Mouse (Mus musculus): ENCODE data around the gene Cldnd1.

Gene Cldnd1

GRCm38 (mm10) chr16:58727477-58728131 lies at the start of gene Cldnd1:
TSS of gene Cldnd1 (plus strand) at chr16:58727910.
- peak; percentile 97 for DNase-seq (ENCODE audit: low spot score)

GRCm38 (mm10) chr16:58678660-58679059 lies 49.0 kb upstream of the Cldnd1 start:
- DNase-seq (ENCODE audit: low spot score): no peak

GRCm38 (mm10) chr16:58682046-58682445 lies 45.7 kb upstream of the Cldnd1 start:
- DNase-seq (ENCODE audit: low spot score): no peak

GRCm38 (mm10) chr16:58682870-58683269 lies 44.8 kb upstream of the Cldnd1 start:
- no peak for DNase-seq (ENCODE audit: low spot score)

- no peak for DNase-seq (ENCODE audit: low spot score)
Measured at GRCm38 (mm10) chr16:58683911-58684310, 43.8 kb upstream of the Cldnd1 start.

GRCm38 (mm10) chr16:58684537-58684936 lies 43.2 kb upstream of the Cldnd1 start:
- DNase-seq (ENCODE audit: low spot score): no peak

- DNase-seq (ENCODE audit: low spot score): no peak
Measured at GRCm38 (mm10) chr16:58685548-58686537, 41.9 kb upstream of the Cldnd1 start.

GRCm38 (mm10) chr16:58688534-58688933 lies 39.2 kb upstream of the Cldnd1 start:
- DNase-seq (ENCODE audit: low spot score): no peak

- no peak for DNase-seq (ENCODE audit: low spot score)
Measured at GRCm38 (mm10) chr16:58689555-58690169, 38.0 kb upstream of the Cldnd1 start.

- DNase-seq (ENCODE audit: low spot score): no peak
Measured at GRCm38 (mm10) chr16:58690322-58690732, 37.4 kb upstream of the Cldnd1 start.

- no peak for DNase-seq (ENCODE audit: low spot score)
Measured at GRCm38 (mm10) chr16:58694091-58694490, 33.6 kb upstream of the Cldnd1 start.

GRCm38 (mm10) chr16:58696796-58697195 lies 30.9 kb upstream of the Cldnd1 start:
- no peak for DNase-seq (ENCODE audit: low spot score)

- DNase-seq (ENCODE audit: low spot score): no peak
Measured at GRCm38 (mm10) chr16:58697261-58697660, 30.4 kb upstream of the Cldnd1 start.

- DNase-seq (ENCODE audit: low spot score): no peak
Measured at GRCm38 (mm10) chr16:58700174-58700573, 27.5 kb upstream of the Cldnd1 start.

GRCm38 (mm10) chr16:58700816-58701424 lies 26.8 kb upstream of the Cldnd1 start:
- DNase-seq (ENCODE audit: low spot score): no peak

GRCm38 (mm10) chr16:58701779-58702178 lies 25.9 kb upstream of the Cldnd1 start:
- DNase-seq (ENCODE audit: low spot score): no peak

GRCm38 (mm10) chr16:58702329-58702932 lies 25.3 kb upstream of the Cldnd1 start:
- no peak for DNase-seq (ENCODE audit: low spot score)

- DNase-seq (ENCODE audit: low spot score): no peak
Measured at GRCm38 (mm10) chr16:58703382-58704124, 24.2 kb upstream of the Cldnd1 start.

GRCm38 (mm10) chr16:58704999-58705398 lies 22.7 kb upstream of the Cldnd1 start:
- DNase-seq (ENCODE audit: low spot score): no peak

GRCm38 (mm10) chr16:58707276-58707905 lies 20.3 kb upstream of the Cldnd1 start:
- no peak for DNase-seq (ENCODE audit: low spot score)
